Mouse (Mus musculus) liver, embryonic 14.5 days (tissue): ENCODE measurements around the gene Galt.

Experiments
- CTCF ChIP-seq: IDR thresholded peaks from 2 replicates; pipeline ENCODE4 v1.5.1; 2016; ENCODE audit warnings: antibody characterized with exemption, low read depth, control low read depth
- EP300 ChIP-seq: IDR thresholded peaks from 2 replicates; pipeline ENCODE4 v1.6.1; 2016; ENCODE audit warnings: antibody characterized with exemption, low read depth

DNA sequence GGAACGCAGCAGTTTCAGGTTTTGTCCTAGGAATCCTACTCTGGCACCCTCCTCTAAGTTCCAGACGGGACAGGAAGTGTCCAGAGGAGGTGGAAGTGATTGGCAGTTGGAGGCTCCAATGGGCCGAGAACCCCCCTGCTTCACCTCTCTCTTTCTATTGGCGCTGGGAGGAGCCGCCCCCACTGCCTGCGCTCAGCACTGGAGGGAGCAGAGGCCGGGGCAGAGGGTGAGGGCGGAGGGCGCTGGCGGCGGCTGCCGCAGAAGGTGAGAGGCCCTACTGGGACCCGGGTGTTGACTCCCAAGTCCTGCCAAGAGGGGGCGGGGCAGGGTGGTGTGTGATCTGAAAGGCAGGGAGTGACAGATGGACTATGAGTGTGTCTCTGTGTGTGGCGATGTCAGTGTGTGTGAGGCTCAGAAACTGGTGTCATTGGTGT, 5.3 kb downstream of the Galt start:
- TF ChIP-seq CTCF (peak; percentile 63), EP300 (no peak)
